Mouse (Mus musculus) urinary bladder, adult 2 months (tissue): ENCODE results near the gene Pald1. TPM values are rescaled to one million over a fixed set of nuclear protein-coding genes. Genes with fewer than 3 reads are reported as not detected.

Source experiments
- DNase-seq: peaks from one replicate; pipeline ENCODE4 v3.0.0; 2022; ENCODE audit warnings: low spot score
- polyA plus RNA-seq: library from polyadenylated mRNA; depleted of rRNA; stranded (reverse); fragments of >200 nt; gene quantifications from 2 replicates; pipeline ENCODE4 v1.2.3, GENCODE M21; 2012

The Pald1 gene
- polyA plus RNA-seq, 1 experiment = 14.0 TPM

DNA sequence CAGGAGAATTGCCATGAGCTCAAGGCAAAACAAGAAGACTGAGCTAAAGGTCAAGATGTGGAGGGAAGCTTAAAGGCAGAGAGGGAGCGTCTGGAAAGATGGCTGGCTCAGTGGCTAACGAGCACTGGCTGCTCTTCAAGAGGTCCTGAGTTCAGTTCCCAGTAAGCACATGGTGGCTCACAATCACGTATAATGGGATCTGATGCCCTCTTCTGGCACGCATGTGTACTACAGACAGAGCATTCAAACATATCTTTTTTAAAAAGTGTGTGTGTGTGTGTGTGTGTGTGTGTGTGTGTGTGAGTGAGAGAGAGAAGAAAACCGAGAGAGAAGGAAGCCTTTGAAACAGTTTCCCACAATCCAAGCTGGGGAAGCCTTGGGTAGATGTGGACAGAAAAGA lies 19.1 kb upstream of the Pald1 start:
- no peak for DNase-seq

GRCm38 (mm10) chr10:61400407-61400806 lies 17.1 kb upstream of the Pald1 start:
- DNase-seq = no peak

- DNase-seq = peak; percentile 31
Observed at GRCm38 (mm10) chr10:61399156-61399734, 15.9 kb upstream of the Pald1 start.

- DNase-seq = no peak
Observed at GRCm38 (mm10) chr10:61398125-61398524, 14.8 kb upstream of the Pald1 start.

DNA sequence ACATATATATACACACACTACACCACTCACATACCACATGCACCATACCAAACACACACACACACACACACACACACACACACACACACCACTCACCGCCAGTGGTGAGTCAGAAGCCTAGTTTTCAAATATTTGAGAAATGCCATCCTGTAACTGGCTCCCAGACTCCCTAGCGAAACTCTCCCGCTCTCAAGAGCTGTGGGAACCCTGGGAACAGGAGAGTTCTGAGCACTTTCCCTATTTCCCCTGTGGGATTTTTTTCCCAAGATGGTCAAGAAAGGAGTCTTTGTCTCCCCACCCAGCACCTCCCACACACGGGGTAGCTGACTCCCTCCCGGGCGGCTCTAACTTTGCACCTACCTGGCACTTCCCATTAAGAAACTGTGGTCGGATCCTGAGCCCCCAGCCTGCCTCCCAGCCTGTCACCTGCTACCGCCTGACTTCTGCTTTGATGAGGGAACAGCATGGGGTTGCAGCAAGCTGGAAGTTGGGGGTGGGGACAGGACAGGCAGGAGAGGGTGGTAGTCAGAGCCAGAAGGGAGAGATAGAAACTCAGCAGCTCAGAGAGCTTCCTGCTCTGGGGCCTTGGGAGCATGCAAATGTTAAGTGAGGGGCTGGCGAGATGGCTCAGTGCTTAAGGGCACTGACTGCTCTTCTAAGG lies 11.3 kb upstream of the Pald1 start:
- DNase-seq = no peak

- no peak for DNase-seq
Observed at GRCm38 (mm10) chr10:61392584-61392983, 9.3 kb upstream of the Pald1 start.

GRCm38 (mm10) chr10:61390148-61390547 lies 6.8 kb upstream of the Pald1 start:
- DNase-seq = no peak

DNA sequence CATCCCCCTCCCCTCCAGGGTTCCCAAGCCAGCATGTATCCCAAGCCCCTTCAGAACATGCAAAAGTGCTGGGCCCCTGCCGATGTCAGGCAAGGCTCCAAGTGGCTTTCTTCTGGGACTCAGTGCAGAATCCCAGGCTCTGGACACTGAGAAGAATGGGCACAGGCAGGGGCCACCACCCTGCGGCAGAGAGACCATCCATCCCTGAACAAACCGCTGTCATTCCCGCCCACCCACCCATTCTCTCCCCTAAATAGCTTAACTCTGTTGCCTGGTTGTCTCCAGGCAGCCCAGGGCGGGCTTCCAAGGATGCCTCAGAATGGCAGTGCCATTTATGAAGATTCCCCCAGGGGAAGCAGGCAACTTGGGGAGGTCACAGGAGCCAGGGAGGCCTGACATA lies 5.7 kb upstream of the Pald1 start:
- DNase-seq = no peak

DNA sequence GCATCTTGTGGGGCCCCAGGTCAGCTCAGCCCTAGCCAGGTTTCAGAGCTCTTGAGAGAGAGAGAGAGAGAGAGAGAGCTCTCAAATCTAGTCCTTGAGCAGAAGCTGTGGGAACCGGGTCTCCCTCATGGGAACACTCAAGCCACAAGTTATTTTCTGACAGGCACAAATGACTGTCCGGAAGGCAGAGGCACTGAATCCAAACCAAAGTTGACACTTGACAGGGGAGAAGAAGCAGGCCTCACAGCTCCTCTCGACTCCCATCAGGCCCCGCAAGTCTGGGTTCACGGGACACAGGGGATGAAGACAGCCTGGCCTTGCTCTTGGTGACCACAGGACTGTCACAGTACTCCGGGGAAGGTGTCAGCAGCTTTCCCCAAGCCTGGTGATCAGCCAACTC lies 3.0 kb upstream of the Pald1 start:
- DNase-seq = no peak

DNA sequence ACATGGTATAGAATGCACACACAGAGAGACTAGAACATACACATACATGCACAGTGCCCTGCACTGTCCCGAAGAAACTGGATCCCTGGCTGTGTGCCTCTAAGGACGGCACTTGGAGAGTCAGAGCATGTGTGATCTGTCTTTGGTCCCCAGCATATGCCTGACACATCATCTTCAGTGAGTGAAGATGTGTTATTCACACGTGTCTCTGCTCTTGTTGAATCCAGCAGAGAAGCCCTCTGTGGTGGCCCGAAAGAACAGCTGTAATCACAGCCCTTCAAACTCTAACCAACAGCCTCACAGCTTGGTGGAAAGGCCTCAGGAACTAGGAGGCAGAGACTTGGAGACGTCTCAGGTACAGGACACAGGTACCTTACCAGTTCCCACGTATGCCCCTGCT lies 1.8 kb upstream of the Pald1 start:
- no peak for DNase-seq

DNA sequence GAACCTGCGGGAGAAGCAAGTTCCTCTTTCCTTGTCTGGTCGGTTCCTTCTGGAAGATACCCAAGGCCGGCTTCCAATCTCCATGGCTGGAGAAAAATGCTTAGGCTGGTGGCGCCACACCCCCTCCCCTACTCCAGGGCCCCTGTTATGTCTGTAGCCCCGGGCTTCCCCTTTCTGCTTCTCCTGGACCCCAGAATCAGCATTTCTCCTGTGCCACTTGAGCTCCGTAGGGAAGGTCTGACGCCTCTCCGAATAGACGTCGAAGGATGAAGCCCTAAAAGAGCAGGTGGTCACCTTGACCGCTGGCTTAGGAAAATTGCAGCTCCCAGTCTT lies 351 bp upstream of the Pald1 start:
- DNase-seq = no peak

DNA sequence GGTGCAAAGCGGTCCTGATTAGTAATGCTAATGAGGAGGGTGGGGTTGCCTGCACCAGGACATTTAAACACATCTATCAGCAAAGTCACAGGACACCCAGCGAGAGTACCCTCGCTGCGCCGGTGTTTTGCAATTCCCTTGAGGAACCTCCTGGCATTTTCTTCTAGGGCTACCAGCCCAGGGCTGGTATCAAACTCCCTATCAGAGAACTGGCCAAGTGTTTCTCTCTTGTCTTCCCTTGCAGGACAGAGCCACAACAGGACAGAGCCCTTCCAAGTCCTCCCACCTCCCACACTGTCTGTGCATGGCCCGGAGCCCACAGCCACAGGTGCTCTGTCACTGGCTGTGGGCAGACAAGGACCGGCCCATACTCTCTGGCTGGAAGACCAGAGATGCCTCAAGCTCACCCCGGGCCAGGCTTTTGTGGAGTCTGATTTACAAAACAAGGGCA lies 1.0 kb downstream of the Pald1 start:
- no peak for DNase-seq

- DNase-seq = no peak
Observed at GRCm38 (mm10) chr10:61381823-61382222, 1.5 kb downstream of the Pald1 start.

GRCm38 (mm10) chr10:61380186-61380585 lies 3.1 kb downstream of the Pald1 start:
- DNase-seq = no peak

DNA sequence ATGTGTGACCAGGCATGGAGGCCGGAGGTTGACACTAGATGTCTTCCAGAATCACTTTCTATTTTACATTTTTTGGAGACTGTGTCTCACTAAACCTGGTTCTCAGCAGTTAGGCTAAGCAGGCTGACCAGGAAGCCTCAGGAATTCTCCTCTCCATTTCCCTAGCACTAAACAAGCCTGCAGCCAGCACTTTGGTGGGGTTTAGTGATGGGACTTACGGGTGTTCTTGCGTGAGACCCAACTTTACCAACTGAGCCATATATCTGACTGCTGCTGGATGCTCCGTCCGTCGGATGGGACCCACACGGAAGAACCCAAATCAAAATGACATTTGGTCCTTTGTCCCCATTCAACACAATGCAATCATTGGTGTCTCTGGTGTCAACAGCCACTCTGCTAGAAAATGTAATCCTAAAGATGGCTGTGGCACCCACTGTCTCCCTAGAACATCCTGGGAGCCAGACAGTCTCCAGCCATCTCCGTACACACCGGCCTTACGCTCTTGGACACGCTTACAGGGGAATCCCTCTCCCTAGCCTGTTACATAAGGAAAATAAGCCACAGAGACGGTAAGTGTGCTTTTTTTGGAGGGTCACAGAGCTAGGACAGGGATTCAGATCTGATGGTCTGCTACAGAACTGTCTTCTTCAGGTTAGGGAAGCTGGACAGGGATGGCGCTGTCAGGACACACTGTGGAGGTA lies 3.8 kb downstream of the Pald1 start:
- no peak for DNase-seq

DNA sequence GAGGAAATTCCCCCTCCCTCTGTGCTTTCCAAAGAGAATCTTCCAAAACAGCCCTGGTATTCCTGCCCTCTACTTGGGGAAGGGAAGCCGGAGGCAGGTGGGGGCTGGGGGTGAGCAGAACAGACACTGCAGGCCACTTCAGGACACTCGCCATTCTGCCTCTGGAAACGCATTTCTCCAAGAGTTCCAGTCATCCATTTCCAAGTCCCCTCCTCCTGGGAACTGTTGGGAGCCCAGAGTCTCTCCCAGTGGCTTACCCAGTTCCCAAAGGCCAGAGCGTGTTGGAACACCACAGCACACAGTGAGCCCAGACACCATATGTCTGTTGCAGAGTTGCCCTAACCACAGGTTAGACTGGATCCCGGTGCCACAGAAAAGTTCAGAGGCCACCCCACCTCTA lies 4.6 kb downstream of the Pald1 start:
- DNase-seq = no peak

GRCm38 (mm10) chr10:61378050-61378449 lies 5.3 kb downstream of the Pald1 start:
- DNase-seq = no peak

DNA sequence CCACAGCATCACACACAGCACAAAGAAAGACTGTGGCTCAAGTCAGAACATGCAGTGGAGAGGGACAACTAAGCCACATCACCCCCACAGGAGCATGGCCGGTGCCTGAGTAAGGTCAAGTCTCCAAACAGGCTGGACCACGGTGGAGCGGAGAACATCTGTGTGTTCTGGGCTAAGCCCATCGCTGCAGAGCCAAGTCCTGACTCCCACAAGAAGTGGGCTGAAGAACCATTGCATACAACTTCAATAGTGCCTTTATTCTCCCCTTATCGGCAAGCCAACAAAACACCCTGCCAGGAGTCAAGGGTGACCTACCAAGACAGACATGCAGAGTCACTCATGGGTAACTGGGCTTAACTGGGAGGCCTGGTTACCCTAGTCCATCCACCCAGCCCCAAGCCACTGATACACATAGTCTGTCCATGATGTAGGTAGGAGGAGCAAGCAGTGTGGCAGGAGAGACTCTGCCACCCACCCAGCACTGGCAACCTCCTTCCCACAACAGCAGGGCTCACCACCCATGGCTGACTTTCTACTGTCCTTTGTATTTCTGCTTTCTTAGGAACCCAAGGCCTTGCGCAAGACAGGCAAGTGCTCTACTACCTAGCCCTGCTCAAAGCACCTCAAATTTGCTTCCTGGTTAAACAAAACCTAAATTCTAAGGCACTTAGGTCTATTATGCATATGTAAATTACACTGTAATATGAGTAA lies 8.4 kb downstream of the Pald1 start:
- DNase-seq = no peak

DNA sequence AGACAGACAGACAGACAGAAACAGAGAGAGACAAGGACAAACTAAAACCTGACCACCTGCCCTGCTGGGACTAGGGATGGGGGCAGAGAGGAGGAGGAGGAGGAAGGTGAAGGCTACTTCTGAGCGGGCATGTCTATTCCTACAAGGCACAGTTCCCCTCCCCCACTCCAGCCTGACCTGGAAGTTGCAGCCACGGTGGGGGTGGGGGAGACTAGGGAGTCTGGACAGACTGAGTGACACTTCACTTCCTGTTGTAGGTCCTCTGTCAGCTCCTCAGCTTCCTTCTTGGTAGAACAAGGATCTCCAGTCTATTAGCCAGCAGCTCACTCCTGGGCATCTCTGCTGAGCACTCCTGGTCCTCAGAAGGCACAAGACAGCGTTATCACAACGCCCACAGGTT lies 9.3 kb downstream of the Pald1 start:
- no peak for DNase-seq

DNA sequence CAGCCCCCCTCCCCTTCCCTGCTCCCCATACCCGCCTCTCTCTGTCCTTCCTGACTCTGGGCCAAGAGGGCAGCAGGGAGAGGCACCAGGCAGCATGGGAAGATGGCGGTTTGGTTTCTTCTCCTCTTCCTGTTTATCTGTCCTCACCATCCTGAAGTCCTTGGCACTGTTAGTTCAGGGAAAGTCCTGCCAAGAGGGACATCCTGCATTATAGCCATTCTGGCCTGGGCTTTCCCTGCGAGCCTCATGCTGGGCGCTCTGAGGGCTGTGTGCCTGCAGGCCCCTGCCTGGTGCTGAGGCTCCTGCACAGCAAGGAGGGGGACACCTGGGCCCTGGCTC lies 10.8 kb downstream of the Pald1 start:
- DNase-seq = no peak

- DNase-seq = no peak
Observed at GRCm38 (mm10) chr10:61371884-61372584, 11.3 kb downstream of the Pald1 start.

- DNase-seq = no peak
Observed at GRCm38 (mm10) chr10:61370273-61370979, 12.9 kb downstream of the Pald1 start.
